Mouse (Mus musculus) bone marrow macrophage, adult 2 months (primary cell): ENCODE data around the gene Zfp646. TPM values are rescaled to one million over a fixed set of nuclear protein-coding genes. Genes with fewer than 3 reads are reported as not detected.
A peak's percentile ranks its signal among the peaks of the same experiment; 100 is the strongest.
"Not testable (repeated sequence)": the region's sequence is repeated elsewhere in the genome, so short reads cannot be mapped to it uniquely, and the experiment has no call there.

ENCODE experiments used
- H3K27ac ChIP-seq: 2 replicates; pipeline ENCODE4 v1.5.1; 2012; ENCODE audit warnings: low read depth, low read length; ENCODE audit not compliant: insufficient read depth
- H3K4me1 ChIP-seq: 2 replicates; pipeline ENCODE4 v1.6.1; 2012; ENCODE audit warnings: low read length; ENCODE audit not compliant: control insufficient read depth, insufficient read depth
- H3K4me3 ChIP-seq: 2 replicates; pipeline ENCODE4 v1.5.1; 2012; ENCODE audit warnings: mild to moderate bottlenecking, low read length, moderate library complexity; ENCODE audit not compliant: insufficient read depth
- CTCF ChIP-seq: IDR thresholded peaks from 2 replicates; pipeline ENCODE4 v1.5.1; 2012; ENCODE audit warnings: low read depth, mild to moderate bottlenecking, low read length, moderate library complexity
- POLR2A ChIP-seq: IDR thresholded peaks from 2 replicates; pipeline ENCODE4 v1.6.1; 2012; ENCODE audit warnings: mild to moderate bottlenecking, low read depth, low read length, borderline replicate concordance
- polyA plus RNA-seq: library from polyadenylated mRNA; stranded (reverse); fragments of >200 nt; gene quantifications from 2 replicates; pipeline ENCODE4 v1.2.4, GENCODE M21; 2012; ENCODE audit not compliant: missing spikeins, insufficient read depth, insufficient read length

Gene Zfp646
- 14.7 and 16.7 TPM in 2 replicates for polyA plus RNA-seq

GRCm38 (mm10) chr7:127876041-127876466 lies at the start of gene Zfp646:
Zfp646 (plus strand) TSS chr7:127876221.
- peaks cover 20% of the 10 kb centered on the region for H3K4me1 ChIP-seq
- H3K4me3 ChIP-seq = peak within 1 kb of the TSS; percentile 89
- peak within 1 kb of the TSS; percentile 93 for H3K27ac ChIP-seq
- TF ChIP-seq POLR2A (no peak), CTCF (no peak)

- Histone ChIP-seq H3K4me1 (no peaks in the 10 kb centered on the region), H3K4me3 (no peak overlapping the region), H3K27ac (no peak overlapping the region)
- TF ChIP-seq CTCF (no peak), POLR2A (no peak)
Observed at GRCm38 (mm10) chr7:127835550-127835949, 40.5 kb upstream of the Zfp646 start.

DNA sequence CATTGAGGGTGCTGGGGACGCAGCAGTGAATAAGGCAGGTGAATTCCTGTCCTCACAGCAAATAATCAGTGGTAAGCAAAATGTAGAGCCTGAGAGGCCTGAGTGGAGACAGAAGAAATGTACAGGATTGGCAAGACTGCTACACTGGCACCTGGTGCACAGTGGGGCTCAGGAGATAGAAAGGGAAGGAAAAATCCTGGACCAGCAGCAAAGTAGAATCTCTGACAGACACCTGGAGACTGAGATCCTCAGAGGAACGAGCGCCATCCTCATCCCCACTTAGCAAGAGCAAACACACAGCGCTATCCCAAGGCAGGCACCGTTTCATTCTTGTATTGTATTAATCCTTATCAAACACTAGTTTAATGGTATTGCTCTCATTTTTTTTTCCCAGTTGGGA lies 38.5 kb upstream of the Zfp646 start:
- peaks cover 4% of the 10 kb centered on the region; the same call in 1 of the 2 replicates for H3K4me1 ChIP-seq
- no peak overlapping the region for H3K4me3 ChIP-seq
- TF ChIP-seq POLR2A (no peak), CTCF (no peak)
- H3K27ac ChIP-seq = no peak overlapping the region

- H3K27ac ChIP-seq, H3K4me1 ChIP-seq, H3K4me3 ChIP-seq: not testable (repeated sequence)
Observed at GRCm38 (mm10) chr7:127837878-127838277, 38.1 kb upstream of the Zfp646 start.

- H3K4me1 ChIP-seq = peaks cover 10% of the 10 kb centered on the region
- not testable (repeated sequence) for H3K4me3 ChIP-seq
- peak overlapping the region; percentile 98; the same call in 1 of the 2 replicates for H3K27ac ChIP-seq
Observed at GRCm38 (mm10) chr7:127840031-127840430, 36.0 kb upstream of the Zfp646 start.

GRCm38 (mm10) chr7:127840886-127841285 lies 35.1 kb upstream of the Zfp646 start:
- Histone ChIP-seq H3K4me3 (peak overlapping the region; percentile 69), H3K27ac (peak overlapping the region; percentile 98), H3K4me1 (peaks cover 10% of the 10 kb centered on the region)
- TF ChIP-seq POLR2A (no peak), CTCF (no peak)

- Histone ChIP-seq H3K27ac (peak overlapping the region; percentile 98), H3K4me3 (peak overlapping the region; percentile 99), H3K4me1 (peaks cover 10% of the 10 kb centered on the region)
Observed at GRCm38 (mm10) chr7:127841340-127842000, 34.6 kb upstream of the Zfp646 start.

DNA sequence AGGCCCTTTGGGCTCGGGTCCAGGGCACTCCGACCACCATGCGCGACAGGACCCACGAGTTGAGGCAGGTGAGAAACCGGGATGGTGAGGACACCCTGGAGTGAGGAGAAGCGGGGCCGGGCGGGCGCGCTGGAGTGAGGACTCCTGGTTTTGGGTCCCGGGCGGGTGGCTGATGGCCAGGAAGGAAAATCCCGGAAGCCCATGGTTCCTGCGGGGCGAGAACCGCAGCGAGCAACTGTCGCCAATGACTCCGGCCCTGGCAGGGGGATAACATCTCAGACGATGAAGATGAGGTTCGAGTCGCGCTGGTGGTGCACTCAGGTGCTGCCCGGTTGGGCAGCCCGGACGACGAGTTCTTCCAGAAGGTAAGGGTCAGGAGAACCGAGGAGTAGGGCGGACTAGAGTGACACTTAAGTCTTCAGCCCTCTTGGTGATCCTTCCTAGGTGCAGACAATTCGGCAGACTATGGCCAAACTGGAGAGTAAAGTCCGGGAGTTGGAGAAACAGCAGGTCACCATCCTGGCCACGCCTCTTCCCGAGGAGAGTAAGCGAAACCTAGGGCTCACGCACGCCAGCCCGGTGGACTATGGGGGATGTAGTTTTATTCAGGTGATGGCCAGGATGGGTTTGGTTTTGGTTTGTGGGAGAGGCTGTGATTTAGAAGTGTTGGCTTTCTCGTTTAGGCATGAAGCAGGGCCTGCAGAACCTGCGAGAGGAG lies 33.9 kb upstream of the Zfp646 start:
- TF ChIP-seq CTCF (no peak), POLR2A (no peak)
- H3K27ac ChIP-seq = peak overlapping the region; percentile 98
- peaks cover 10% of the 10 kb centered on the region for H3K4me1 ChIP-seq
- H3K4me3 ChIP-seq = peak overlapping the region; percentile 99

More at GRCm38 (mm10) chr7:127841340-127842000, 34.6 kb upstream of the Zfp646 start:
- no peak for TF ChIP-seq POLR2A
- no peak for TF ChIP-seq CTCF

DNA sequence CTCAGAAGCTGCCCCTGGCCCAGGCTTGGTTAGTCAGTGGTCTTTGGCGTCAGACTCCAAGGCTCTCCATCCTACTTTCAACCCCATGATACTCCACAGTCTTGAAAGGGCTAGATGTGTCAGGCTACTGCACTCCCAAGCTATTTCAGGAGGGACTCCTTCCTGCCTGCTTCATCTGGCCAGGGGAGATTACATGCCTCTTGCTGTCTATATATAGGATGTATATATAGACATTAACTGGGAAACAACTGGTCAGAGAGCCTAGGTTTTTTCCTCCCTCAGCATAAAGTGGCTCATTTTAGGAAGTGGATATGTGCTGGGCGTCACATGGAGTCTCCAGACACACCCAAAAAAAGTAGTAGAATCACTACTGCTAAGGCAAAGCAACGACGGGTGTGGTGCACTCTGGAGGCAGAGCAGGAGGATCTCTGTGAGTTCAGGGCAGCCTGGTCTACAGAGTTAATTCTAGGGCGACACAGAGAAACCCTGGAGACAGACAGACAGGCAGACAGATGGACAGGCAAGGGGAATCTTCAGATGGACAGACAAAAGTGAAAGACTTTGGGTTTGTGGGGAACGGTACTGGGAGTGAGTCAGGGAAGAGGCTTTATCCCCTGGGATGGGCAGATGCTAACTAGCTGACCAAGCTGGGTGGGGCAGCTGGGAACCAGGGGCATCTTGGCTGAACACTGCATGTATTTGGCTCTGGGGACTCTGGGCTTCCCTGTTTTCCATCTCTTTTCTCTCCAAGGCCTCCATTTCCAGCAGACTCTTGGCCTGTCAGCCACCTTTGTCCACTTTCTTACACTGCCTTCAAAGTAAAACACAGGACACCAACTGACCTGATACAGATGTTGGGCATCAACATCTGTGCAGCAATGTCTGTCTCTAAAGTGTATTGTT lies 25.8 kb upstream of the Zfp646 start:
- Histone ChIP-seq H3K4me3 (peak overlapping the region; percentile 44), H3K27ac (peak overlapping the region; percentile 92), H3K4me1 (peaks cover 34% of the 10 kb centered on the region)
- TF ChIP-seq CTCF = no peak
- TF ChIP-seq POLR2A = peak; percentile 21; the same call in 1 of the 2 replicates

DNA sequence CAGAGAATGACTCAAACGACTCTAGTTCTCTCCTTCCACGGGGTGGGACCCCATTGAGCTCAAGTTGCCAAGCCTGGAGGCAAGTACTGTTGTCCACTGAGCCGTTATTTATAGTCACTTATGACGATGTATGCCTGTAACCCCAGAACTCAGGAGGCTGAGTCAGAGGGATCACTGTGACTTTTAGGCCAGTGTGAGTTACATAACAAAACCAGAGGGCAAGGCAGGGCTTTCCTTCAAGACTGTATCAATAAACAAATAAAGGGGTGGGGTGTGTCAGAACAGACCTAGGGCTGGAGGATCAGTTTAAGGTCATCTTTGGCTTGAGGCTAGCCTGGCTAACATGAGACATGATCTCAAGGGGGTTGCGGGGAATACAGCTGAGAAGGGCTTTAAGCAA lies 25.1 kb upstream of the Zfp646 start:
- H3K27ac ChIP-seq = peak overlapping the region; percentile 92
- TF ChIP-seq POLR2A (no peak), CTCF (no peak)
- peak overlapping the region; percentile 44 for H3K4me3 ChIP-seq
- H3K4me1 ChIP-seq = peaks cover 34% of the 10 kb centered on the region
